Mouse (Mus musculus) C2C12 (cell line): ENCODE measurements around the gene Lias.

Experiments
- CTCF ChIP-seq: IDR thresholded peaks from one replicate; pipeline ENCODE4 v1.5.1; 2011; ENCODE audit not compliant: control insufficient read depth, insufficient read depth, insufficient read length
- MAX ChIP-seq: IDR thresholded peaks from one replicate; pipeline ENCODE4 v1.6.1; 2011; ENCODE audit warnings: mild to moderate bottlenecking, control low read depth

GRCm38 (mm10) chr5:65454771-65455170 lies 63.5 kb downstream of the Lias start:
- TF ChIP-seq CTCF (no peak), MAX (no peak)
